Mouse (Mus musculus) CH12.LX (cell line): Measurements from ENCODE around the gene Pcgf5. TPM values are rescaled to one million over a fixed set of nuclear protein-coding genes. Genes with fewer than 3 reads are reported as not detected.
A peak's percentile ranks its signal among the peaks of the same experiment; 100 is the strongest.

ENCODE experiments used
- DNase-seq: peaks from one replicate; pipeline ENCODE4 v3.0.0-alpha.2; 2013; ENCODE audit errors: extremely low read depth
- H3K27ac ChIP-seq: 2 replicates; pipeline ENCODE4 v1.5.1; 2012; ENCODE audit warnings: low read depth, mild to moderate bottlenecking, control low read depth, moderate library complexity; ENCODE audit not compliant: insufficient read depth
- H3K27me3 ChIP-seq: replicated peaks from 2 replicates; pipeline ENCODE3; 2012; ENCODE audit warnings: inconsistent platforms
- H3K36me3 ChIP-seq, 2 experiments: replicated peaks in 1 of 2; 2 replicates each; pipeline versions ENCODE3 to v1.6.1; 2012; ENCODE audit warnings: inconsistent platforms in 1 of 2, low read length in 1 of 2, mild to moderate bottlenecking in 1 of 2, mixed read lengths in 1 of 2, moderate library complexity in 1 of 2; ENCODE audit not compliant: control insufficient read depth in 1 of 2, insufficient read depth in 1 of 2
- H3K4me1 ChIP-seq, 2 experiments: 2 replicates each; pipeline ENCODE4 v1.6.1; 2012; ENCODE audit warnings: inconsistent platforms in 1 of 2, moderate library complexity in 1 of 2; ENCODE audit not compliant: insufficient read depth in 2 of 2, control insufficient read depth in 1 of 2
- H3K4me2 ChIP-seq: 2 replicates; pipeline ENCODE4 v1.6.1; 2012; ENCODE audit warnings: low read depth, mild to moderate bottlenecking, control low read depth; ENCODE audit not compliant: poor library complexity, insufficient read depth, severe bottlenecking
- H3K4me3 ChIP-seq, 3 experiments: fragments of 150-350 bp in 1 of 3; sonication (generic) in 1 of 3; replicated peaks in 1 of 3; 2 replicates each; pipeline versions ENCODE3 to v1.5.1; 2011 to 2012; ENCODE audit warnings: low read depth in 2 of 3, low read length in 2 of 3, mild to moderate bottlenecking in 2 of 3, moderate library complexity in 2 of 3, control low read depth in 1 of 3, improper control_type of control experiment in 1 of 3, inconsistent platforms in 1 of 3, mixed read lengths in 1 of 3; ENCODE audit not compliant: poor library complexity in 1 of 3
- H3K79me2 ChIP-seq: replicated peaks from 2 replicates; pipeline ENCODE4 v1.6.1; 2012; ENCODE audit warnings: mild to moderate bottlenecking, moderate library complexity; ENCODE audit not compliant: control insufficient read depth, poor library complexity, insufficient read depth, severe bottlenecking; ENCODE audit errors: extremely low read depth
- H3K9ac ChIP-seq: 2 replicates; pipeline ENCODE4 v1.6.1; 2012; ENCODE audit warnings: low read depth, mild to moderate bottlenecking, control low read depth, moderate library complexity; ENCODE audit not compliant: insufficient read depth
- H3K9me3 ChIP-seq: replicated peaks from 2 replicates; pipeline ENCODE3; 2012; ENCODE audit warnings: low read length, inconsistent platforms, mixed read lengths
- BHLHE40 ChIP-seq: IDR thresholded peaks from 2 replicates; pipeline ENCODE4 v1.6.1; 2011; ENCODE audit warnings: mild to moderate bottlenecking, low read depth, low read length, improper control_type of control experiment
- CHD2 ChIP-seq: IDR thresholded peaks from 2 replicates; pipeline ENCODE4 v1.6.1; 2011; ENCODE audit warnings: low read length, improper control_type of control experiment
- CTCF ChIP-seq, 2 experiments: IDR thresholded peaks in 1 of 2; conservative IDR thresholded peaks in 1 of 2; 2 replicates each; pipeline ENCODE4 v1.5.1; 2011 to 2012; ENCODE audit warnings: low read depth in 2 of 2, low read length in 2 of 2, improper control_type of control experiment in 1 of 2, inconsistent platforms in 1 of 2, mild to moderate bottlenecking in 1 of 2, moderate library complexity in 1 of 2
- EP300 ChIP-seq: IDR thresholded peaks from 2 replicates; pipeline ENCODE4 v1.6.1; 2011; ENCODE audit warnings: low read length, improper control_type of control experiment
- IRF4 ChIP-seq: IDR thresholded peaks from 2 replicates; pipeline ENCODE4 v1.6.1; 2014; ENCODE audit warnings: low read depth, mild to moderate bottlenecking, inconsistent platforms, low read length, improper control_type of control experiment
- JUN ChIP-seq: IDR thresholded peaks from 2 replicates; pipeline ENCODE4 v1.6.1; 2011; ENCODE audit warnings: low read depth, mild to moderate bottlenecking, low read length, improper control_type of control experiment, moderate library complexity; ENCODE audit not compliant: insufficient read depth
- MAFK ChIP-seq: IDR thresholded peaks from 2 replicates; pipeline ENCODE4 v1.6.1; 2011; ENCODE audit warnings: low read length, improper control_type of control experiment; ENCODE audit not compliant: insufficient replicate concordance
- MAZ ChIP-seq: IDR thresholded peaks from 2 replicates; pipeline ENCODE4 v1.6.1; 2012; ENCODE audit warnings: low read depth, mild to moderate bottlenecking, inconsistent platforms, low read length, improper control_type of control experiment, moderate library complexity
- MXI1 ChIP-seq: IDR thresholded peaks from 2 replicates; pipeline ENCODE4 v1.6.1; 2011; ENCODE audit warnings: mild to moderate bottlenecking, low read depth, low read length, improper control_type of control experiment
- NELFE ChIP-seq: IDR thresholded peaks from 2 replicates; pipeline ENCODE4 v1.6.1; 2011; ENCODE audit warnings: low read depth, low read length, improper control_type of control experiment
- NRF1 ChIP-seq: IDR thresholded peaks from 2 replicates; pipeline ENCODE4 v1.6.1; 2014; ENCODE audit warnings: low read depth, mild to moderate bottlenecking, inconsistent platforms, low read length, improper control_type of control experiment, moderate library complexity
- POLR2A ChIP-seq: IDR thresholded peaks from 2 replicates; pipeline ENCODE4 v1.6.1; 2011; ENCODE audit warnings: low read depth, mild to moderate bottlenecking, improper control_type of control experiment, low read length
- POLR2AphosphoS2 ChIP-seq: IDR thresholded peaks from 2 replicates; pipeline ENCODE4 v1.6.1; 2011; ENCODE audit warnings: low read depth, low read length, improper control_type of control experiment
- RCOR1 ChIP-seq: conservative IDR thresholded peaks from 2 replicates; pipeline ENCODE4 v1.6.1; 2012; ENCODE audit warnings: low read depth, mild to moderate bottlenecking, inconsistent platforms, low read length, improper control_type of control experiment
- SMC3 ChIP-seq: IDR thresholded peaks from 2 replicates; pipeline ENCODE4 v1.6.1; 2011; ENCODE audit warnings: low read depth, low read length, improper control_type of control experiment
- TCF12 ChIP-seq: IDR thresholded peaks from 2 replicates; pipeline ENCODE4 v1.6.1; 2014; ENCODE audit warnings: low read depth, mild to moderate bottlenecking, inconsistent platforms, low read length, improper control_type of control experiment
- UBTF ChIP-seq: IDR thresholded peaks from 2 replicates; pipeline ENCODE4 v1.6.1; 2012; ENCODE audit warnings: low read depth, mild to moderate bottlenecking, inconsistent platforms, low read length, improper control_type of control experiment, moderate library complexity
- USF1 ChIP-seq: IDR thresholded peaks from 2 replicates; pipeline ENCODE4 v1.6.1; 2014; ENCODE audit warnings: low read depth, mild to moderate bottlenecking, inconsistent platforms, low read length, improper control_type of control experiment
- ZC3H11A ChIP-seq: IDR thresholded peaks from 2 replicates; pipeline ENCODE4 v1.6.1; 2012; ENCODE audit warnings: low read depth, mild to moderate bottlenecking, inconsistent platforms, low read length, improper control_type of control experiment
- ZKSCAN1 ChIP-seq: IDR thresholded peaks from 2 replicates; pipeline ENCODE4 v1.6.1; 2012; ENCODE audit warnings: low read depth, inconsistent platforms, low read length, improper control_type of control experiment, borderline replicate concordance
- ZNF384 ChIP-seq: IDR thresholded peaks from 2 replicates; pipeline ENCODE4 v1.6.1; 2012; ENCODE audit warnings: low read depth, low read length, improper control_type of control experiment, inconsistent platforms
- dilution Hi-C: fragments of 300-500 bp; cut with MboI; formaldehyde crosslinking; loops from 2 replicates; pipeline ENCODE4 v1.14.3; 2020; ENCODE audit warnings: low sequenced_read_pairs; ENCODE audit not compliant: extremely low pct_unique_long_range_greater_than_20kb, extremely low pct_ligation_motif_present
- in situ Hi-C: fragments of 300-500 bp; cut with MboI; formaldehyde crosslinking; loops from 3 replicates; pipeline ENCODE4 v1.14.3; 2019; ENCODE audit warnings: low sequenced_read_pairs, low pct_ligation_motif_present, low pct_unique_long_range_greater_than_20kb, mixed read lengths
- polyA plus RNA-seq: library from polyadenylated mRNA; unstranded; fragments of >175 nt; gene quantifications from 2 replicates; pipeline ENCODE4 v1.2.1, GENCODE M21; 2012; ENCODE audit warnings: low read depth; ENCODE audit not compliant: insufficient read length
- total RNA-seq, 2 experiments: library from RNA; depleted of rRNA; stranded (reverse); fragments of 300-350 nt in 1 of 2; fragments of >200 nt in 1 of 2; gene quantifications; 2 replicates each; pipeline ENCODE4 v1.2.3; 2012 to 2014

Gene Pcgf5
- total RNA-seq (2012; rRNA removed), result 17.0 and 20.6 TPM in 2 replicates
- total RNA-seq (2014; rRNA removed), result 25.7 and 28.9 TPM in 2 replicates
- polyA plus RNA-seq, result 17.0 and 17.4 TPM in 2 replicates

DNA sequence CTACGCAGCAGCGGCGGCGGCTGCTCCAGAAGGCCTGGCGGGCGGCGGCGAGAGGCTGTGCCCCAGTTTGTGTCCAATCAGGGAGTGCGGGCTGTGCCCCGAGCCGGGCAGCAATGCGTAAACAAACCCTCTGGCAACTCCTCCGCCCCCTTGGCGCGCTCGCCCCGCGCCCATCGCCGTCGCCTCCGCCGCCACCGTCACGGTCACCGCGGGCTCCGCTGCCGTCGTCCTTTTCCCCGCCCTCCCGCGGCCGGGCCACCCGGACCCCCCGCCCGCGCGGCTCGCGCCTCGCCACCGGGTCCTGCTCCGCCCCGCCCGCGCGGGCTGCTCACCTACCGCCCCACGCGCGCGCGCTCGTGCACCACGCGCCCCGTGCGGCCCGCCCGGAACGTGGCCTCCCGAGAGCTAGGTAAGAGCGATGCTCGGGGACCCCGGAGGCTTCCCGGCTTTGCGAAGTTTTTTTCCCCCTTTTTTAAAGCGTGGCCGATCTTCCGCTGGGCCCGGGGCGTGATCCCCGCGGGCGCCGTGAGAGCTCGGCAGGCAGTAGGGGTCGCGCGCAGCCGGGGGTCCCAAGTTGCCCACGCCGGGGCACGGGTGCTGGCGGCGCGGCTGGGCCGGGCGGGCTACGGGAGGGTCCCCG, at the start of gene Pcgf5:
TSS of gene Pcgf5 (plus strand) at position 149 of the 640 bp plus-strand sequence.
- Histone ChIP-seq H3K27ac (0 out of 2 replicates have a peak within 1 kb of the TSS, but pooled peaks have one; percentile 6), H3K4me2 (peak within 1 kb of the TSS; percentile 70), H3K79me2 (0 out of 2 replicates have a peak, but pooled peaks cover 3% of the 10 kb centered on the region), H3K4me1 (peaks cover 2 to 3% of the 10 kb centered on the region in 2 experiments; a peak in 2 of 4 replicates), H3K9ac (peak within 1 kb of the TSS; percentile 70), H3K36me3 (no peaks in the 10 kb centered on the region), H3K27me3 (peaks cover 21% of the 10 kb centered on the region), H3K4me3 (peak within 1 kb of the TSS; percentile 34 to 67 (median 66)), H3K9me3 (no peaks in the 10 kb centered on the region)
- TF ChIP-seq USF1 (no peak), CTCF (conservative IDR thresholded peaks at IDR 0.05 in 1 of 2, IDR thresholded peaks at IDR 0.05 in 1 of 2; ENCODE audit: low read depth in 2 of 2, low read length in 2 of 2) (no peak), TCF12 (no peak), ZNF384 (no peak), SMC3 (no peak), POLR2A (peak; percentile 17; the same call in 1 of the 2 replicates), MXI1 (peak; percentile 44; the same call in 1 of the 2 replicates), NRF1 (no peak), UBTF (no peak; the same call in 1 of the 2 replicates), MAZ (0 out of 2 replicates have a peak, but pooled peaks have one; percentile 3), POLR2AphosphoS2 (no peak), ZC3H11A (no peak), EP300 (no peak)
- DNase-seq, result no peak
- dilution Hi-C loops (no loop called here), in situ Hi-C loops (no loop called here)

DNA sequence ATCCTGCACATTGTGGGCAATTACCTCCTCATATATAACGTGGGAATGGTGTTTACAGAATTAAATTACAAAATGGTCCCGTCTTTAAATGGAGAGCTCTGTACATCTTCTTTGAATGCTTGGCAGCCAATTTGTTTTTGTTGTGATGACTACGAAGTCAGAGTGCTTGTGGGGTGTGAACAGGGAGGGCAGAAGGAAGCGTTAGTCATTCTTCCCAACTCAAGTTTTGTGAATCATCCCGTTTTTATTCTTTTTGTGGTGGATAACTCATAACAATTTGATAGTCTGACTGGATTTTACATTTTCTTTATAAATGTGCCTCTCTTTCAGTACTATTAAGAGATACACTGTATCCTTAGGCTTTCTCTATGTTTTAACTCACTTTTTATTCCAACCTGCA, 42.6 kb upstream of the Pcgf5 start:
- no peak overlapping the region for H3K4me3 ChIP-seq
- H3K4me2 ChIP-seq, result no peak overlapping the region
- in situ Hi-C loops (no loop called here), dilution Hi-C loops (no loop called here)
- no peaks in the 10 kb centered on the region for H3K27me3 ChIP-seq
- H3K9ac ChIP-seq, result no peak overlapping the region
- H3K27ac ChIP-seq, result no peak overlapping the region
- no peaks in the 10 kb centered on the region for H3K9me3 ChIP-seq
- H3K36me3 ChIP-seq, result no peaks in the 10 kb centered on the region
- no peak for TF ChIP-seq NELFE
- no peak for TF ChIP-seq ZKSCAN1
- no peak for TF ChIP-seq ZNF384
- TF ChIP-seq TCF12, result no peak
- TF ChIP-seq JUN, result no peak
- TF ChIP-seq MAZ, result no peak
- no peak for TF ChIP-seq MAFK
- no peak for TF ChIP-seq RCOR1
- TF ChIP-seq NRF1, result no peak
- no peak for TF ChIP-seq IRF4
- TF ChIP-seq POLR2AphosphoS2, result no peak
- no peak for TF ChIP-seq BHLHE40
- no peak for TF ChIP-seq UBTF
- no peak for TF ChIP-seq CHD2
- TF ChIP-seq MXI1, result no peak
- TF ChIP-seq, all 38 proteins: peak for 0
- no peak for DNase-seq
- Histone ChIP-seq H3K4me1 (0 out of 4 replicates have a peak, but pooled peaks cover 0 to 3% of the 10 kb centered on the region in 2 experiments), H3K79me2 (no peaks in the 10 kb centered on the region)
